Mouse (Mus musculus): ENCODE measurements around the gene Phc1.
"Not testable (repeated sequence)": the region's sequence is repeated elsewhere in the genome, so short reads cannot be mapped to it uniquely, and the experiment has no call there.

Phc1 gene

GRCm38 (mm10) chr6:122340349-122341000 is at the start of gene Phc1:
TSS of gene Phc1 (minus strand) at chr6:122340561.
- DNase-seq (ENCODE audit: low read depth, low spot score), result peak; percentile 57

GRCm38 (mm10) chr6:122389986-122390385 is 49.6 kb upstream of the Phc1 start:
- DNase-seq (ENCODE audit: low read depth, low spot score), result not testable (repeated sequence)

GRCm38 (mm10) chr6:122387177-122388028 is 47.0 kb upstream of the Phc1 start:
- DNase-seq (ENCODE audit: low read depth, low spot score), result not testable (repeated sequence)

- DNase-seq (ENCODE audit: low read depth, low spot score), result no peak
Observed at GRCm38 (mm10) chr6:122385724-122386123, 45.4 kb upstream of the Phc1 start.

- DNase-seq (ENCODE audit: low read depth, low spot score), result no peak
Observed at GRCm38 (mm10) chr6:122384886-122385285, 44.5 kb upstream of the Phc1 start.

GRCm38 (mm10) chr6:122383211-122383610 is 42.9 kb upstream of the Phc1 start:
- no peak for DNase-seq (ENCODE audit: low read depth, low spot score)

GRCm38 (mm10) chr6:122382046-122382445 is 41.7 kb upstream of the Phc1 start:
- no peak for DNase-seq (ENCODE audit: low read depth, low spot score)

GRCm38 (mm10) chr6:122368245-122368644 is 27.9 kb upstream of the Phc1 start:
- no peak for DNase-seq (ENCODE audit: low read depth, low spot score)

- no peak for DNase-seq (ENCODE audit: low read depth, low spot score)
Observed at GRCm38 (mm10) chr6:122366976-122367375, 26.6 kb upstream of the Phc1 start.

GRCm38 (mm10) chr6:122366287-122366686 is 25.9 kb upstream of the Phc1 start:
- DNase-seq (ENCODE audit: low read depth, low spot score), result no peak

GRCm38 (mm10) chr6:122365706-122366105 is 25.3 kb upstream of the Phc1 start:
- DNase-seq (ENCODE audit: low read depth, low spot score), result no peak

- no peak for DNase-seq (ENCODE audit: low read depth, low spot score)
Observed at GRCm38 (mm10) chr6:122357089-122357488, 16.7 kb upstream of the Phc1 start.

- DNase-seq (ENCODE audit: low read depth, low spot score), result no peak
Observed at GRCm38 (mm10) chr6:122355909-122356308, 15.5 kb upstream of the Phc1 start.

- DNase-seq (ENCODE audit: low read depth, low spot score), result not testable (repeated sequence)
Observed at GRCm38 (mm10) chr6:122347326-122347725, 7.0 kb upstream of the Phc1 start.

GRCm38 (mm10) chr6:122346399-122346798 is 6.0 kb upstream of the Phc1 start:
- DNase-seq (ENCODE audit: low read depth, low spot score), result no peak

- DNase-seq (ENCODE audit: low read depth, low spot score), result no peak
Observed at GRCm38 (mm10) chr6:122345731-122346130, 5.4 kb upstream of the Phc1 start.

- no peak for DNase-seq (ENCODE audit: low read depth, low spot score)
Observed at GRCm38 (mm10) chr6:122344386-122345116, 4.2 kb upstream of the Phc1 start.

GRCm38 (mm10) chr6:122343719-122344118 is 3.4 kb upstream of the Phc1 start:
- DNase-seq (ENCODE audit: low read depth, low spot score), result no peak

- no peak for DNase-seq (ENCODE audit: low read depth, low spot score)
Observed at GRCm38 (mm10) chr6:122342125-122342524, 1.8 kb upstream of the Phc1 start.

GRCm38 (mm10) chr6:122341038-122341810 is 863 bp upstream of the Phc1 start:
- no peak for DNase-seq (ENCODE audit: low read depth, low spot score)

GRCm38 (mm10) chr6:122339648-122340341 is 566 bp downstream of the Phc1 start:
- peak; percentile 88 for DNase-seq (ENCODE audit: low read depth, low spot score)

All from brain, embryonic 18.5 days (tissue).